Mouse (Mus musculus) lung, postnatal 25 days (tissue): ENCODE data around the gene Gdf1.
A peak's percentile ranks its signal among the peaks of the same experiment; 100 is the strongest.

Experiments used
- DNase-seq: peaks from one replicate; pipeline ENCODE4 v3.0.0; 2022; ENCODE audit warnings: low spot score

Gene Gdf1

GRCm38 (mm10) chr8:70329124-70329834 is at the start of gene Gdf1:
Gdf1 (plus strand) TSS chr8:70329817.
- DNase-seq, result no peak

GRCm38 (mm10) chr8:70281001-70281400 is 48.6 kb upstream of the Gdf1 start:
- no peak for DNase-seq

- peak; percentile 95 for DNase-seq
These were observed 46.9 kb upstream of the Gdf1 start, which contains the start of gene Homer3 for GRCm38 (mm10) chr8:70282603-70283135. Homer3 (plus strand) TSS chr8:70282827.

- no peak for DNase-seq
These were observed 46.2 kb upstream of the Gdf1 start for GRCm38 (mm10) chr8:70283136-70284077.

GRCm38 (mm10) chr8:70284421-70284820 is 45.2 kb upstream of the Gdf1 start:
- DNase-seq, result no peak

GRCm38 (mm10) chr8:70285304-70285703 is 44.3 kb upstream of the Gdf1 start:
- DNase-seq, result no peak

GRCm38 (mm10) chr8:70286737-70287136 is 42.9 kb upstream of the Gdf1 start:
- DNase-seq, result no peak

- DNase-seq, result peak; percentile 51
These were observed 35.6 kb upstream of the Gdf1 start for GRCm38 (mm10) chr8:70293988-70294405.

GRCm38 (mm10) chr8:70300881-70301280 is 28.7 kb upstream of the Gdf1 start:
- no peak for DNase-seq

GRCm38 (mm10) chr8:70302358-70302890 is 27.2 kb upstream of the Gdf1 start, which contains the start of the genes Ddx49 and Cope:
Ddx49 (minus strand) TSS chr8:70302489.
Cope (plus strand) TSS chr8:70302518.
- peak; percentile 95 for DNase-seq

- DNase-seq, result no peak
These were observed 26.7 kb upstream of the Gdf1 start for GRCm38 (mm10) chr8:70302901-70303300.

- DNase-seq, result no peak
These were observed 20.3 kb upstream of the Gdf1 start for GRCm38 (mm10) chr8:70309311-70309710.

- DNase-seq, result no peak
These were observed 16.2 kb upstream of the Gdf1 start for GRCm38 (mm10) chr8:70313399-70313798.

GRCm38 (mm10) chr8:70315624-70316510 is 13.8 kb upstream of the Gdf1 start, which contains the start of gene Cers1:
Cers1 (plus strand) TSS chr8:70315775.
- peak; percentile 30 for DNase-seq

GRCm38 (mm10) chr8:70316511-70317504 is 12.8 kb upstream of the Gdf1 start:
- DNase-seq, result no peak

GRCm38 (mm10) chr8:70317872-70318271 is 11.7 kb upstream of the Gdf1 start:
- DNase-seq, result no peak

- DNase-seq, result no peak
These were observed 5.9 kb upstream of the Gdf1 start for GRCm38 (mm10) chr8:70323716-70324115.

GRCm38 (mm10) chr8:70327512-70327911 is 2.1 kb upstream of the Gdf1 start:
- no peak for DNase-seq

GRCm38 (mm10) chr8:70329835-70330740 is 471 bp downstream of the Gdf1 start:
- DNase-seq, result no peak
